Mouse (Mus musculus): Measurements from ENCODE around the gene Scnn1b. TPM values are rescaled to one million over a fixed set of nuclear protein-coding genes. Genes with fewer than 3 reads are reported as not detected.

The Scnn1b gene
- polyA plus RNA-seq, 1 experiment from 2014 or later = 74.1 TPM

DNA sequence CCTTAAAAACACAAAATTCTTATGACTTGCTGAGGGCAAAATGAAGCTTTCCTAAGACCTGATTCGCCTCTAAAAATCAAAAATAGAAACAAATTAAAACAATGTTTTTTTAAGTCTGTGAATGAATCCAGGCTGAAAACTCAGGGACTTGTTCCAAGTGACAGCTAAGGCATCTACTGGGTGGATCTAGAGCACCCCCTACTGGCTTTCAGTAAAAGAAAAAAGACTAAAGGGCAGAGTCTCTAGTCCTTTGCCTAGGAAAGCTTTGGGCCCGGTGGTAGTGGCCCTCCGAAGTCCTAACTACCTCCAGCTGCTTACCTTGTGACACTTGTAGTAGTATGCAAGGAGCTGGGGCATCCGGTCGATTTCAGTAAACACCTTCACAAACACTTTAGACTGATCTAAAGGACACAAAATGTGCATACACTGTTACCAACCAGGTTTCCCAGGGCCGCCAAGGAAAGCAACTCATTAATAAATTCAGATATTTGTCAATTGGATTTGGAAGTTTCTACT lies 99.1 kb downstream of the Scnn1b start:
- Histone ChIP-seq H3K36me3 (ENCODE audit: insufficient read depth, low read length) (peaks cover 23% of the 10 kb centered on the region; the same call in 1 of the 2 replicates), H3K27ac (no peak overlapping the region), H3K4me1 (replicated peaks; ENCODE audit: insufficient read depth, low read length) (no peaks in the 10 kb centered on the region), H3K27me3 (ENCODE audit: insufficient read depth, low read length) (no peaks in the 10 kb centered on the region), H3K4me2 (ENCODE audit: low read length) (no peak overlapping the region), H3K9me3 (replicated peaks; ENCODE audit: low read length) (no peaks in the 10 kb centered on the region), H3K4me3 (replicated peaks; ENCODE audit: low read depth, low read length) (no peak overlapping the region), H3K9ac (ENCODE audit: low read depth, low read length) (no peak overlapping the region)
- WGBS = 65% methylated on average over 6 of the region's 6 CpGs
- ATAC-seq (replicated peaks; ENCODE audit: low FRiP score, low read depth) (no peak), DNase-seq (ENCODE audit: low spot score) (peak; percentile 78)
- peak; percentile 83 for TF ChIP-seq CTCF (IDR thresholded peaks at IDR 0.05; ENCODE audit: low read depth)

GRCm38 (mm10) chr7:121966169-121966568 lies 101.3 kb downstream of the Scnn1b start:
- 82% methylated on average over 7 of the region's 7 CpGs for WGBS
- no peak overlapping the region for H3K27ac ChIP-seq
- ATAC-seq (replicated peaks; ENCODE audit: low FRiP score, low read depth) (no peak), DNase-seq (ENCODE audit: low spot score) (no peak)
- H3K9ac ChIP-seq (ENCODE audit: low read depth, low read length) = no peak overlapping the region
- no peak overlapping the region for H3K4me3 ChIP-seq (replicated peaks; ENCODE audit: low read depth, low read length)
- TF ChIP-seq CTCF (IDR thresholded peaks at IDR 0.05; ENCODE audit: low read depth) = no peak
- H3K27me3 ChIP-seq (ENCODE audit: insufficient read depth, low read length) = no peaks in the 10 kb centered on the region
- H3K36me3 ChIP-seq (ENCODE audit: insufficient read depth, low read length) = peaks cover 25% of the 10 kb centered on the region; the same call in 1 of the 2 replicates
- no peak overlapping the region for H3K4me2 ChIP-seq (ENCODE audit: low read length)
- no peaks in the 10 kb centered on the region for H3K9me3 ChIP-seq (replicated peaks; ENCODE audit: low read length)
- H3K4me1 ChIP-seq (replicated peaks; ENCODE audit: insufficient read depth, low read length) = no peaks in the 10 kb centered on the region

Other genes starting within 250 kb of the Scnn1b start
- 1.3 and 1.6 TPM in 2 replicates for gene Usp31, start 157.8 kb upstream of the Scnn1b start, polyA plus RNA-seq (2015; fragmentation: Nextera tagmentation; extraction: Ambion mirVana)
- gene Scnn1g, start 130.6 kb upstream of the Scnn1b start, polyA plus RNA-seq (2015; fragmentation: Nextera tagmentation; extraction: Ambion mirVana) = 59.7 and 64.2 TPM in 2 replicates
- 11.6 and 14.8 TPM in 2 replicates for gene Cog7, start 116.7 kb downstream of the Scnn1b start, polyA plus RNA-seq (2015; fragmentation: Nextera tagmentation; extraction: Ambion mirVana)
- gene Gga2, start 156.2 kb downstream of the Scnn1b start, polyA plus RNA-seq (2015; fragmentation: Nextera tagmentation; extraction: Ambion mirVana) = 55.5 and 61.1 TPM in 2 replicates
- gene Ubfd1, start 202.1 kb downstream of the Scnn1b start, polyA plus RNA-seq (2015; fragmentation: Nextera tagmentation; extraction: Ambion mirVana) = 40.8 and 42.1 TPM in 2 replicates
- 14.6 and 14.8 TPM in 2 replicates for gene Ears2, start 202.2 kb downstream of the Scnn1b start, polyA plus RNA-seq (2015; fragmentation: Nextera tagmentation; extraction: Ambion mirVana)
- 975 and 1,004 TPM in 2 replicates for gene Ndufab1, start 236.8 kb downstream of the Scnn1b start, polyA plus RNA-seq (2015; fragmentation: Nextera tagmentation; extraction: Ambion mirVana)